Mouse (Mus musculus): ENCODE results near the gene Otx2.

GRCm38 (mm10) chr14:48707844-48708383 is 34.3 kb upstream of the Otx2 start:
- TF ChIP-seq CTCF (IDR thresholded peaks at IDR 0.05; ENCODE audit: extremely low read depth, insufficient read length, insufficient replicate concordance, low read depth, low read length) (no peak), POLR2A (IDR thresholded peaks at IDR 0.05; ENCODE audit: low read depth, low read length) (no peak)

All from small intestine, adult 2 months (tissue).